Mouse (Mus musculus): ENCODE results near the gene Rnase13. TPM values are rescaled to one million over a fixed set of nuclear protein-coding genes. Genes with fewer than 3 reads are reported as not detected.

Gene Rnase13
- polyA plus RNA-seq, 1 experiment from 2014 or later: not detected

- Histone ChIP-seq H3K9me3 (no peaks in the 10 kb centered on the region), H3K4me3 (replicated peaks) (peak overlapping the region; percentile 64), H3K4me1 (replicated peaks) (peaks cover 19% of the 10 kb centered on the region), H3K4me2 (peak overlapping the region; percentile 98), H3K9ac (replicated peaks) (peak overlapping the region; percentile 72), H3K36me3 (no peaks in the 10 kb centered on the region), H3K27me3 (peaks cover 16% of the 10 kb centered on the region), H3K27ac (peak overlapping the region; percentile 80)
- WGBS: under 1% methylated on average over 58 of the region's 58 CpGs
- ATAC-seq (ENCODE audit: insufficient number of reproducible peaks, insufficient read depth, low FRiP score, low TSS enrichment, low read depth): peak; percentile 64
Measured at GRCm38 (mm10) chr14:51913062-51913959, 9.3 kb downstream of the Rnase13 start.

GRCm38 (mm10) chr14:51912391-51913061, 10.0 kb downstream of the Rnase13 start:
- peak overlapping the region; percentile 72 for H3K9ac ChIP-seq (replicated peaks)
- H3K27me3 ChIP-seq: peaks cover 16% of the 10 kb centered on the region
- no peaks in the 10 kb centered on the region for H3K36me3 ChIP-seq
- peaks cover 19% of the 10 kb centered on the region for H3K4me1 ChIP-seq (replicated peaks)
- peak; percentile 13; the same call in 1 of the 2 replicates for ATAC-seq (ENCODE audit: insufficient number of reproducible peaks, insufficient read depth, low FRiP score, low TSS enrichment, low read depth)
- H3K4me3 ChIP-seq (replicated peaks): peak overlapping the region; percentile 64
- 9% methylated on average over 14 of the region's 14 CpGs for WGBS
- peak overlapping the region; percentile 80; the same call in 1 of the 2 replicates for H3K27ac ChIP-seq
- peak overlapping the region; percentile 98 for H3K4me2 ChIP-seq
- no peaks in the 10 kb centered on the region for H3K9me3 ChIP-seq

GRCm38 (mm10) chr14:51911301-51911700, 11.3 kb downstream of the Rnase13 start:
- no peaks in the 10 kb centered on the region for H3K9me3 ChIP-seq
- 90% methylated on average over 10 of the region's 10 CpGs for WGBS
- peaks cover 19% of the 10 kb centered on the region for H3K4me1 ChIP-seq (replicated peaks)
- H3K4me2 ChIP-seq: no peak overlapping the region
- no peak overlapping the region for H3K4me3 ChIP-seq (replicated peaks)
- H3K27me3 ChIP-seq: peaks cover 16% of the 10 kb centered on the region
- no peaks in the 10 kb centered on the region for H3K36me3 ChIP-seq
- H3K9ac ChIP-seq (replicated peaks): no peak overlapping the region
- H3K27ac ChIP-seq: no peak overlapping the region
- ATAC-seq (ENCODE audit: insufficient number of reproducible peaks, insufficient read depth, low FRiP score, low TSS enrichment, low read depth): no peak

GRCm38 (mm10) chr14:51906102-51906501, 16.5 kb downstream of the Rnase13 start:
- H3K4me3 ChIP-seq (replicated peaks): no peak overlapping the region
- H3K27ac ChIP-seq: no peak overlapping the region
- no peaks in the 10 kb centered on the region for H3K4me1 ChIP-seq (replicated peaks)
- no peak overlapping the region for H3K9ac ChIP-seq (replicated peaks)
- no peaks in the 10 kb centered on the region for H3K9me3 ChIP-seq
- peaks cover 3% of the 10 kb centered on the region for H3K27me3 ChIP-seq
- peaks cover 3% of the 10 kb centered on the region; the same call in 1 of the 2 replicates for H3K36me3 ChIP-seq
- no peak for ATAC-seq (ENCODE audit: insufficient number of reproducible peaks, insufficient read depth, low FRiP score, low TSS enrichment, low read depth)
- no peak overlapping the region for H3K4me2 ChIP-seq
- WGBS: 93% methylated on average over 11 of the region's 11 CpGs

DNA sequence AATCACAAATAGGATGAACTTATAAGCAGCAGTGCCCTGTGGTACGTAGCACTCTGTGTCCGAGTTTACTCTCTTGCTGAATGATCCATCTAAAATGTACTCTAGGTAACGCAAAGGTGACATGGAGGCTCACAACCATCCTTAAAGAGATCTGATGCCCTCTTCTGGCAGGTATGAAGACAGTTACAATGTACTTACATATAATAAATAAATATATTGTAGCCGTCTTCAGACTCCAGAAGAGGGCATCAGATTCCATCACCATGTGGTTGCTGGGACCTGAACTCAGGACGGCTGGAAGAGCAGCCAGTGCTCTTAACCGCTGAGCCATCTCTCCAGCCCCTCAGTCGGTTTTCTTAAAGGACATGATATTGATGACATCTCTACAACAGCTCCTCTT, 17.9 kb downstream of the Rnase13 start:
- 69% methylated on average over 7 of the region's 7 CpGs for WGBS
- no peak for ATAC-seq (ENCODE audit: insufficient number of reproducible peaks, insufficient read depth, low FRiP score, low TSS enrichment, low read depth)

DNA sequence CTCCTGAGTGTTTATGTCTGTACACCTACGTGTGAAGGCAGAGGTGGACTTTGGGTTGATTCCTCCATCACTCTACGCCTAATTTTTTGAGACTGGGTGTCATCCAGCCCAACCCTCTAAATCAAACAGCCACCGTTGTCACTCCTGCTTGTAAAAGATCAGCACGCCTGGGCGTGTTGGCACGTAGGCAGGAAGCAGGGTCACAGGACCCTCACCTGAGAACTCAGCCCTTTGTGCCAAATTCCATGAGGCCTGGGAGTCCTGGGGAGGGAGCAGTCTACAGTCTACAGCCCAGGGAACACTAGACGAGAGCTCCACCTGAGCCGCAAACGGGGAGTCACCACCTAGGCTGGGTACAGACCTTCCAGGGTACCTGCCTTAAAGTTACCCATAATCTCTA, 18.8 kb downstream of the Rnase13 start:
- H3K9ac ChIP-seq (replicated peaks): no peak overlapping the region
- no peak overlapping the region for H3K4me2 ChIP-seq
- no peaks in the 10 kb centered on the region for H3K4me1 ChIP-seq (replicated peaks)
- no peak overlapping the region for H3K27ac ChIP-seq
- no peaks in the 10 kb centered on the region for H3K9me3 ChIP-seq
- no peaks in the 10 kb centered on the region for H3K27me3 ChIP-seq
- no peak for ATAC-seq (ENCODE audit: insufficient number of reproducible peaks, insufficient read depth, low FRiP score, low TSS enrichment, low read depth)
- peaks cover 3% of the 10 kb centered on the region; the same call in 1 of the 2 replicates for H3K36me3 ChIP-seq
- WGBS: 80% methylated on average over 9 of the region's 9 CpGs
- H3K4me3 ChIP-seq (replicated peaks): no peak overlapping the region

More for the DNA sequence above, 17.9 kb downstream of the Rnase13 start:
- H3K9me3 ChIP-seq: no peaks in the 10 kb centered on the region
- no peak overlapping the region for H3K27ac ChIP-seq
- H3K9ac ChIP-seq (replicated peaks): no peak overlapping the region
- peaks cover 3% of the 10 kb centered on the region; the same call in 1 of the 2 replicates for H3K36me3 ChIP-seq
- H3K27me3 ChIP-seq: no peaks in the 10 kb centered on the region
- no peak overlapping the region for H3K4me3 ChIP-seq (replicated peaks)
- H3K4me1 ChIP-seq (replicated peaks): no peaks in the 10 kb centered on the region
- no peak overlapping the region for H3K4me2 ChIP-seq

- peak; percentile 43; the same call in 1 of the 2 replicates for ATAC-seq (ENCODE audit: insufficient number of reproducible peaks, insufficient read depth, low FRiP score, low TSS enrichment, low read depth)
- no peaks in the 10 kb centered on the region for H3K9me3 ChIP-seq
- 62% methylated on average over 9 of the region's 9 CpGs for WGBS
- H3K4me3 ChIP-seq (replicated peaks): no peak overlapping the region
- no peaks in the 10 kb centered on the region for H3K4me1 ChIP-seq (replicated peaks)
- H3K36me3 ChIP-seq: peaks cover 3% of the 10 kb centered on the region; the same call in 1 of the 2 replicates
- H3K27ac ChIP-seq: no peak overlapping the region
- H3K27me3 ChIP-seq: no peaks in the 10 kb centered on the region
- H3K4me2 ChIP-seq: no peak overlapping the region
- H3K9ac ChIP-seq (replicated peaks): no peak overlapping the region
Measured at GRCm38 (mm10) chr14:51902806-51903710, 19.5 kb downstream of the Rnase13 start.

GRCm38 (mm10) chr14:51899351-51899750, 23.2 kb downstream of the Rnase13 start:
- Histone ChIP-seq H3K4me2 (no peak overlapping the region), H3K9ac (replicated peaks) (no peak overlapping the region), H3K27ac (no peak overlapping the region), H3K36me3 (0 out of 2 replicates have a peak, but pooled peaks cover 4% of the 10 kb centered on the region), H3K27me3 (no peaks in the 10 kb centered on the region), H3K4me3 (replicated peaks) (no peak overlapping the region), H3K9me3 (no peaks in the 10 kb centered on the region), H3K4me1 (replicated peaks) (no peaks in the 10 kb centered on the region)
- 95% methylated on average over 1 of the region's 1 CpGs for WGBS
- ATAC-seq (ENCODE audit: insufficient number of reproducible peaks, insufficient read depth, low FRiP score, low TSS enrichment, low read depth): no peak

- no peaks in the 10 kb centered on the region for H3K9me3 ChIP-seq
- peaks cover 14% of the 10 kb centered on the region for H3K36me3 ChIP-seq
- ATAC-seq (ENCODE audit: insufficient number of reproducible peaks, insufficient read depth, low FRiP score, low TSS enrichment, low read depth): no peak
- no peak overlapping the region for H3K27ac ChIP-seq
- no peak overlapping the region for H3K4me2 ChIP-seq
- no peaks in the 10 kb centered on the region; the same call in 1 of the 2 replicates for H3K4me1 ChIP-seq (replicated peaks)
- no peak overlapping the region for H3K9ac ChIP-seq (replicated peaks)
- H3K27me3 ChIP-seq: no peaks in the 10 kb centered on the region
- H3K4me3 ChIP-seq (replicated peaks): no peak overlapping the region
- WGBS: 78% methylated on average over 8 of the region's 8 CpGs
Measured at GRCm38 (mm10) chr14:51896539-51897170, 25.9 kb downstream of the Rnase13 start.

- H3K27me3 ChIP-seq: no peaks in the 10 kb centered on the region
- ATAC-seq (ENCODE audit: insufficient number of reproducible peaks, insufficient read depth, low FRiP score, low TSS enrichment, low read depth): no peak
- H3K4me2 ChIP-seq: no peak overlapping the region
- no peak overlapping the region for H3K27ac ChIP-seq
- WGBS: 82% methylated on average over 6 of the region's 6 CpGs
- H3K9me3 ChIP-seq: no peaks in the 10 kb centered on the region
- H3K4me3 ChIP-seq (replicated peaks): no peak overlapping the region
- H3K4me1 ChIP-seq (replicated peaks): no peaks in the 10 kb centered on the region; the same call in 1 of the 2 replicates
- peaks cover 21% of the 10 kb centered on the region for H3K36me3 ChIP-seq
- H3K9ac ChIP-seq (replicated peaks): no peak overlapping the region
Measured at GRCm38 (mm10) chr14:51896019-51896418, 26.6 kb downstream of the Rnase13 start.
